Mouse (Mus musculus) lung, postnatal 25 days (tissue): ENCODE measurements at regions not wholly inside any gene's neighbourhood (a gene's known extent, or its start where the extent isn't known, plus 50 kb on each side); places are given as distances from the start of the nearest gene placed in this dataset.

Source experiments
- DNase-seq: peaks from one replicate; pipeline ENCODE4 v3.0.0; 2022; ENCODE audit warnings: low spot score

- no peak for DNase-seq
These were observed 131.1 kb downstream of the Gm9733 start for GRCm38 (mm10) chr3:15200990-15201389.

DNA sequence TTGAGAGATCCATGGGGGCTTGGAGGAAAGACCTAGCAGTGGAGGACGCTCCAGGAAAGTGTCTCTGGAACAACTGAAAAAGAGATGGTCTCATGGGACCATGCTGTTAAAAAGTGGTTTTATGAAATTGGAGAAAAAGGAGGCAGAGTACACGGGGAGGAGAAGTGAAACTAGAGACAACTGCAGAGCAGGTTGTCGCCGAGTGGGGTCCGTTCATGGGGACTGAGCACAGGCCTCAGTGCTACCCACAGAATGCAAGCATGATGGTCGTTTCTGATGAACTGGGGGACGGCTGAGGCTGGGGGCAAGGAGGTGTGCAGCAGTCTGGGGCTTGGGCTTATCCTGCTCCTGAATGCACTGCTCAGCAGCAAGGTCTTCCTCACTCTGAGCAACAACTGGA lies 129.3 kb downstream of the Gm9733 start:
- no peak for DNase-seq

DNA sequence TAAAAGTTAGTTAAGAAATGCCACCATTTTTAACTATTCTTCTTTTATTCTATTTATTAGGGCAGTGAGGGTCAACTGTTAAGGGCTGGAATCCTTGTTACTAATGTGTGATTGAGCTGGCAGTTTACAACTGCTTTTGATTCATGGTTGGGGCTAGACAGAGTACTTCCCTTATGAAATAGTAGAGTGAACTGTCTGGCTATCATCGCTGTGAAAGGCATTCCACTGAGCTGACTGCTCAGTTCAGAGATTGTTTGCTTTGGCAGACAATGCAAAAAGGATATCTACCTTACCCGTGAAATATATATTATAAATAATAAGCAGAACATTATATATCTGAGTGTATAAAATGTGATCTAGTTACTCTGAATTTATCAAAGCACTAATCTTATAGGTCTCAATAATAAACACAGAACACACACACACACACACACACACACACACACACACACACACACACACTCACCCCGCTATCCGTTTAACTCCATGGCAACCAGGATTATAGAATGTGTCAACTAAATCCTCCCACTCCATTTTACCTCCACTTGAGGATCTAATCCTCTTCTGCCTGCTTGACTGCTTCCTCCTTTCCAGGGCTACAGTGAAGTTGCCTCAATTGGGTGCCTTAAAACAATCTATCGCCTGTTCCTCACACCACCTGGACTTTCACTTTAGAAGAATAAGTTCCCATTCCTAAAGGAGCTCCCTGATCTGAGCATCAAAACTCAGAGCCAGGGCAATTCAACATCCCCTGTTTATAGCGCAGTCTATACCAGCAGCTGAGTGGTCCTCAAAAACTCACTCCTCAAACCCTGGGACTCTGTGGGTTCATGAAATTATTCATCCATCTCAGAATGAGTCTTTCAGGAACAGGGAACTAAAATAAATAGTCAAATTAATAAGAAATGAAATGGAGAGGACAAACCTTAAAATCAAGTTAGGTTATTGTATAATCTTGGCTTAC lies 126.6 kb downstream of the Gm9733 start:
- no peak for DNase-seq

GRCm38 (mm10) chr3:15212357-15212756 lies 119.7 kb downstream of the Gm9733 start:
- no peak for DNase-seq

DNA sequence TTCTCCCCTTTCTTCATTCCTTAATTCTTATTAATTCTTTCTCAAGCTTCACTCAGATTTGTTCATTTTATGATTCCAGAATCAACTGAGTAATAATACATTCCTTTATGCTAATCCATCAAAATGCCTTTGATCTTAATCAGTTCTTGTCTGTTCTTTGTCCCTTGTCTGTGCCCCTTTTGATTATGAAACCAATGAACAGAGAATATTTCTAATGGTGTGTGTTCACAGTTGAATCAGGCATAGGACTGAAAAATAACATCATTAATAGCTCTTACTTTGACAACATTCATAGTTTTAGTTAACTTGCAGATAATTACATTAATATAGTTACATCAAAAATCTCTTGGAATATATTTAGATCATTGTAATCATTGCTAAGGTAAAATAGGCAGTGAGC lies 114.5 kb downstream of the Gm9733 start:
- no peak for DNase-seq

DNA sequence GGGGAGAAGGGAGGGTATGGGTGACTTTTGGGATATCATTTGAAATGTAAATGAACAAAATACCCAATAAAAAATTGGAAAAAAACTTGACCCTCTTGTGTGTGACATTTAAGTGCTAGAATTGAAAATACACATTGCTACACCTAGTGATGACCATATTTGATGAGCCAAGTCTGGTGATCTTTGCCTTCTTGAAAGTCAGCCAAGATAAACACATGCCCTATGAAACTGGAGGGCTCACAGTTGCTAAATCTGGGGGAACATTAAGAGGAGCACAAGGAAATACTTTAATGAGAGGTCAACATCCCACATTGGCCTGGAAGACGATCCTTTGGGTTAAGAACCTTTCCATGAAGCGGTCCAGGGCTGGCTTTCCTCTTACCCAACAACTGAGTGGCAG lies 112.8 kb downstream of the Gm9733 start:
- DNase-seq = no peak

DNA sequence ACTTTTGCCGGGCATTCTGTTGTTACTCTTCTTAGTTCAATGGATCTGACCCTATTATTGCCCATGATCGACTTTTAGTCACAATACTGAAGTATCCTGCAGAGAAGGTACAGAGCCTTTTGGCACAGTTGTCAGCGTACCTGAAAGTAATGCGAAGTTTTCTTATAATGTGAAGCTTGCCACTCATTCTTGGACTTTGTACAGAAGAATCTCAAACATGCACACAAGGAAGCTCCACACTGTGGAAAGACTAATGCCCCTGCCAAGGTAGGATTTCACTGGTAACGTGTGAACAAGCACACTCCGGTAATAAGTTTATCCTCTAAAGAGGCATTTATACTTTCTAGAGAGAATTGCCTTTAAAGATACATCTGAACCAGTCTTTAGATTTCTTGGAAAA lies 108.8 kb downstream of the Gm9733 start:
- no peak for DNase-seq

- DNase-seq = no peak
These were observed 107.7 kb downstream of the Gm9733 start for GRCm38 (mm10) chr3:15224452-15224851.

GRCm38 (mm10) chr3:15228641-15229040 lies 103.5 kb downstream of the Gm9733 start:
- DNase-seq = no peak

DNA sequence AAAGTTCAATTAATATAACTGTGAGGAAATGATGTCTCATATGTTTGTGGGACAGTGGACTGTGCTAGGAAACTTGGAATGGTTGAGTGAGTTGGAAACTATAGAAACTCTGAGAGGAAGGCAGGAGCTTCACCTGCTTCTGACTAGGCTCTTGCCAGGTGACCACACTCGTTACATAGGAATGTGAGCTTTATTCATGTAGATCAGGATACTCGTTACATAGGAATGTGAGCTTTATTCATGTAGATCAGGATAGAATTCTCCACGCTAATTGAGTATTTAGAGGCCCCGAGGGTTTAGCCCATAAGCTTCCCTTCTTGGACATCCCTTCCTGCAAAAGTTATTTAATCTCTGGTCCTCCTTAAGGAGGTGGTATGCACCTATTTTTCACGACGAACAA lies 101.9 kb downstream of the Gm9733 start:
- no peak for DNase-seq

GRCm38 (mm10) chr3:15231433-15231832 lies 100.7 kb downstream of the Gm9733 start:
- DNase-seq = no peak

DNA sequence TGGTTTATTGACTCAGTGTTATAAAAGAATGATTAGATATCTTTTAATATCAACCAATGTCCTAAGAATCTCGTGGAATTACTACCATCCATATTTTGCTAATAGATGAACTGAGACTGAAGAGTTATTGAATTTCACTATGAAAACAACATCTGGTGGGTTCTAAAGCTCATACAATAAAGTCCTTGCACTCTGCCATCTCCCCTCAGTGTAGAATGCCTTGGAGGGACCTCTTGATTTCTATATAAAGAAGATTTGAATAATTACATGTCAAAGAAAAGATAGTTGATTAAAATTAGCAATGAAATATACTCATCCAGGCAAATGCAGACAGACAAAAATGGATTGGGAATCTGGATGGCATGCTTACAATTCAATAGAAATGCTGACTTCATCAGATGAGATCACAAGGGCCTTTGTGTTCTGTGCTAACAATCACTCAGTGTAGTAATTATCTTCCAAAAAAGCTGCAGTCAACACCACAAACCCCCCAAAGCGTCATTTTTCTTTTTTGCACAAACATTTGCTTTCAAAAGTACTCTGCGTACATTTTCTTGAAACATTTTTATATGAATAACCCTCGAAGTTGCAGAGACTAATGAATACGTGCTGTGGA lies 94.2 kb downstream of the Gm9733 start:
- DNase-seq = no peak

DNA sequence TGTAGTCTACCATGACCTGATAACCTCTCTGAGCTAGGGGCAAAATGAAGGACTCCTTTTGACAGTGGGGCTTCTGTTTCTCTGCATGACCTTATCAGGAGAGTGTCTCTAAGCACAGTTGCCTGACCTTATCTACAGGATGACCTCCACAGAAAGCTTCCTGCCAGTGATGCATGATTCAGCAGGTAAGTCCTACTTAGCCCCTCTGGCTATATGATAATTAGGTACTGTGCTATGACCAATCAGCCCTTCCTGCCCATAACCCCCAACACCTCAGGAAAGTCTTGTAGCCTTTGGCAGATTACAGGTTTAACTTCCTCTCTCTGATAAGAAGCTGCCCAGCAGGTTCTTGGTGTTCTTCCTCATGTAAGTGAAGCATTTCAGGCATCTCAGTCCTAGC lies 89.7 kb downstream of the Gm9733 start:
- DNase-seq = no peak

DNA sequence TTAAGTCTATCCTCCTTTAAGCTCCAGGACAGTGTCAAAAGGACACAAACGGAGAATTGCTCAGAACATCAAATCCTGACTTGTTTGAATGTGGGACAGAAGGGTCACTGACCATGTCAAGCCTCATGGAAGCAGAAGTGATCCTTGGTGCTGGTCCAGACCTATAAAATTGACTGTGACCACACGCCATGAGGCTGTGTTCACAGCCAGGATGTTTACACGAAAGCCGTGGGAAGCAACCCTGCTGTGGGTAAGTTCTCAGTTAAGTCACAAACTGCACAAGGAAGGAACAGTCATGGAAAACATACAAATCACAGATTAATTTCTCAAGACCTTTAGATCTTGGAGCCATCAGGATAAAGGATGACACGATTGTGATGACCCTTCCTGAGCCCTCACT lies 88.5 kb downstream of the Gm9733 start:
- no peak for DNase-seq

GRCm38 (mm10) chr3:15244999-15245398 lies 87.1 kb downstream of the Gm9733 start:
- peak; percentile 35 for DNase-seq
